Mouse (Mus musculus): ENCODE results near the gene Aldh1l2. TPM values are rescaled to one million over a fixed set of nuclear protein-coding genes. Genes with fewer than 3 reads are reported as not detected.
"Not testable (repeated sequence)": the region's sequence is repeated elsewhere in the genome, so short reads cannot be mapped to it uniquely, and the experiment has no call there.

The Aldh1l2 gene
- total RNA-seq (2021): 1 to 10 TPM; 1.7 to 2.5 TPM

DNA sequence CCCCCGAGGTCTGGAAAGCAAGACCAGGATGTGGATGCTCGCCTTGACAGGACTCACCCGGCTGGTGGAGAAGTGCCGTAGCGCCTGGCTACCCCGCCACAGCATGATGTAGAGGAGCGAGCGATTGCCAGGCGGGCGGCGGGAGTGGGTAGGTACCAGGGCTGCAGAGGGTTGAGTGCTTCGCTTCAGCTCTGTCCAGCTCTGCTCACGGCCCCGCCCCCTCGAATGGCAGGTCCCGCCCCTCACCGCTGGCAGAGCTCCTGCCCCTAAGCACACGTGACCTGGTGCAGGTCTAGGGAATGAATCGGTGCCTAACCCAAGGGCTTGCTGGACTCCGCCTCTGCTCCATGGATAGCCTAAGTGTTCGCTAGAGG is at the start of gene Aldh1l2:
Aldh1l2 (minus strand) TSS at position 231 of the 374 bp plus-strand sequence.
- intact Hi-C loops (cut with DNase I): no loop called here
- peak; percentile 24 to 34 for DNase-seq (ENCODE audit: low spot score in 2 of 2)

DNA sequence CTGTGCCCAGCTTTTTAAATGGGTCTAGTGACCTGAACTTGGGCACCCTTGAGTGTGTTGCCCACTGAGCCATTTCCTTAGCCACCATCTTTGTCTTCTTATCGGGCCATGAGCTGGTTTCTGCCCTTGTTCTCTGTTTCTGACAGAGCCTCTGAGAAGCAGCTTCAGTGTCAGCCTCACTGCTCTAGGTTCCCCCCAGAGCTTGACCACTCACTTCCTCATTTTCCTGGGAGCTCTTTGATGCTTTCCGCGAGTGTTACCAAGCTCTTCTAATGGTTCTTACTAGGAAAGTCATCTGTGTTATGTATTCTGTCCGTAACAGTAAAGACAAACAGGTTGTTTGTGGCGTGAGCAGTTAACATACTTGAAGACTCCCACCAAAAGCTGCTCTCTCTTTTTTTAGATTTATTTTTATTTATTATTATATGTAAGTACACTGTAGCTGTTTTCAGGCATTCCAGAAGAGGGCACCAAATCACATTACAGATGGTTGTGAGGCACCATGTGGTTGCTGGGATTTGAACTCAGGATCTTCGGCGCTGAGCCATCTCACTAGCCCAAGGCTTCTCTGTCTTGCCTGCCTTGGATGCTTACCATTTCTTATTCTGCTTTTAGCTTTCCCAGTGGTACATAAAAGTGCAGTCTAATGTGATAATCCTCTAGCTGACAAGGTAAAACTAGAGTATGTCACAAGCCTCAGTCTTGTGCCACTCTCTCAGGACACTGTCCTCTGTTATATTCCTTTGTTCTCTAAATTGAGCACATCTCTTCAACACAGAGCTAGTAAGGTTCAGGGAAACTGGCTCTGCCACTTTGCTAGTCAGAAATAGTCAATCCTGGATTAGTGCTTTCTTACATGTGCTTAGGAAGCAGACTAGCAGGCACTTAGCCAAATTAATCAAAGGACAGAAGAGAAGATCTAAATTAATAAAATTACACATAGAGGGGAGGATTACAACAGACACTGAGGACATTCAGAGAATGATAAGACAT is 31.8 kb upstream of the Aldh1l2 start:
- intact Hi-C loops (cut with DNase I): no loop called here
- DNase-seq (ENCODE audit: low spot score in 2 of 2): no peak

DNA sequence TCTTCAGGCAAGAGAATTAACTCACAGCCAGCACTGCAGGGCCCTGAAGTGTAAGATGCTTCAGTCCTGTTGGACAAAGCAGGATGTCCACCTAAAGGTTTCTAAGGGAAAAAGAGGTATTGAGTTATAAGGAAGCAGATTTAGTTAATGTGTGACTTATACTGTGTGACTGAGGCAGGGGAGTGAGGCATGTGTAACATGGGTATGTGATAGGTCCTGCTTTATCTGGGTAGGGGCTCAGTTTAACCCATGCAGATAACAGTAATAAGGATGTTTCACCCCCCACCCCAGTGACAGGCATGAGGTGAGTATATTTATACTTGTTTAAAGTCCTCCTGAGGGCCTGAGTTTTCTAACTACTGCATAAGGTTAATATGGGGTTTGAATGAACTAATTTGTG is 29.1 kb upstream of the Aldh1l2 start:
- no peak for DNase-seq (ENCODE audit: low spot score in 2 of 2)
- intact Hi-C loops (cut with DNase I): no loop called here

DNA sequence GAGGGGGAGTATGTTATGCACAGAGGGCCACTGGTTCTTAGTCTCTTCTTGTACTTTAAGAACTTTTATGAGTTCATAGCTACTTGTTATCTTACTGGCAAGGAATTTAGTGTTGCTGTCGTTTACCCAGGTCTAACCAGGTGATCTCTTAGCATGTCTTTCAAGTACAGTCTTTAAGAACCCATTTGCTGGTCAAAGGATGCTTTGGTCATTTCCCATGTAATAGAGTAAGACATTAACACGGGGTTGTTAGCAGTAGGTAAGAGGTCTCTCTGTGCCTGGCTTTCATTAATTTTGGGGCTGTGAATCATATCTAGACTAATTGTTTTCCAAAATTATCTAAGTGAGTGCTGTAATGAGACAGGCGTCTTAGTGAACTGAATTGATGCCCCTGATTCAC is 11.4 kb upstream of the Aldh1l2 start:
- no peak for DNase-seq (ENCODE audit: low spot score in 2 of 2)
- intact Hi-C loops (cut with DNase I): loop anchor here (10.0 kb wide), 1 partner anchor 641 kb away; no protein-coding TSS in a partner anchor

DNA sequence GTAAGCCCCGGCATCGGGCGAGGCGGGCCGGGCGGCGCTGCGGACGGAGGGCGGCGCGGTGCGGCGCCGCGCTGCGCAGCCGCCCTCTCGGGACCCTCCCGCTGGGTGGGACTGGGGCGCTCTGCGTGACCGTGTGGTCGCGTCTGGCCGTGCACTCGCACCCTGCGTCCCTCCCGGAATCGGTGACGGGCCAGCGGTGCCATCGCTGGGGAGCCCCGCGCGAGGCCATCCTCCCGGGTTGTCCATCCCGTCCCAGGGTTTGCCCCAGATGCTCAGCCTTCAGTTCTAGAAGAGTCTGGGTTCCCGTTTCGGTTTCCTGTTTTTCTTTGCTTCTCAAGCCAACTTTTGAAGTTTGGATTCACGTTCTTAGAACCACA is 10.2 kb upstream of the Aldh1l2 start:
- intact Hi-C loops (cut with DNase I): loop anchor here (10.0 kb wide), 1 partner anchor 639 kb away; no protein-coding TSS in a partner anchor

DNA sequence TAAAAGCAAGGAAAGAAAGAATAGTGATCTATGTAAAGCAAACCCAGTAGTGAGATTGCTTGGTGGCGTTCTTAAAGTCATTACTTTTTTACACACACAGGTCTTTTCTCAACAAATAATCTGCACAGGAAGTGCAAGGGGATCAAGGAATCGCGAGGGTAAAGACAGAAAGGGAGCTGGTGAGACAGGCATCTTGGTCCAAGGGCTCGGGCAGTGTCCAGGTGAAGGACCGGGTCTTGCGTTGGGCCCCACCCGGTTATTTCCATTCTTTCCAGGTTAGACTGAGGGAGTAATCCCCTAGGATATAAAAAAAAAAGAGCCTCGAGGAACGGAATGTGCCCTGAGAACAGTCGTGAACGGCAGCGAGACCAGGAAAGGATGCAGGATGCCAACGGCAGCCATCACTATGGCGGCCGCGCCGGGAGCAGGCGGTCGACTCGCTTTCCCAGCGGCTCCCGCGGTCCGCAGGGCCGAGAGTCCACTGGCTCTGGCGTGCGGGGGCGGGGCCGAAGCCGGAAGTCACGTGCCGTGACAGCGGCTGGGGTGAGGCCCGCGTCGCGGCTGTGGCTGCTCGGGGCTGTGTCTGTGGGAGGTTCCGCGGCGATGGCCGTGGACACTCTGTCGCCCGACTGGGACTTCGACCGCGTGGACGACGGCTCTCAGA is 9.6 kb upstream of the Aldh1l2 start, which contains the start of gene Washc4:
Washc4 (plus strand) TSS at position 314 of the 664 bp plus-strand sequence.
- intact Hi-C loops (cut with DNase I): loop anchor here (1.0 to 10.0 kb wide), 2 partner anchors 183 to 639 kb away; partner anchors contain the start of gene D10Wsu102e
- DNase-seq (ENCODE audit: low spot score in 2 of 2): peak; percentile 95 to 96

More for the DNA sequence above, 10.2 kb upstream of the Aldh1l2 start:
- no peak for DNase-seq (ENCODE audit: low spot score in 2 of 2)

DNA sequence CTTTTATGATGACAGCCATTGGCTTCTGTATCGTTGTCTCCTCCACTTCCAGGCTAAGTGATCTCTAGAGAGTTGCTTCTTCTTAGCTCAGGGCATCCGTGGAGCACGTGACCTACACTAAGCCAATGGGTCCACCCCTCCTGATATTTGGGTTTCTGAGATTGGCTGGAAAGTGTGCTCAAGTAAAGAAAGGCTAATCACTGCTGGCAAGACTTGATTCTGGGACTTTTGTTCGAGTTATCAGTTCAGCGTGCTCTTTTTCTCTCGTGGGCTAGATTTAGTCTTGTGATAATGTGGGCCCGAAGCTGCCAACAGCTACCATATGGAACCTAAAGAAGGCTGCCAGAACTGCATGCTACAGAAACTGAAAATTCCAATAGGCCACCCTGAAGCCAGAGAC is 8.3 kb upstream of the Aldh1l2 start:
- peak; percentile 23 to 77 for DNase-seq (ENCODE audit: low spot score in 2 of 2)
- intact Hi-C loops (cut with DNase I): loop anchor here (10.0 kb wide), 1 partner anchor 637 kb away; no protein-coding TSS in a partner anchor

DNA sequence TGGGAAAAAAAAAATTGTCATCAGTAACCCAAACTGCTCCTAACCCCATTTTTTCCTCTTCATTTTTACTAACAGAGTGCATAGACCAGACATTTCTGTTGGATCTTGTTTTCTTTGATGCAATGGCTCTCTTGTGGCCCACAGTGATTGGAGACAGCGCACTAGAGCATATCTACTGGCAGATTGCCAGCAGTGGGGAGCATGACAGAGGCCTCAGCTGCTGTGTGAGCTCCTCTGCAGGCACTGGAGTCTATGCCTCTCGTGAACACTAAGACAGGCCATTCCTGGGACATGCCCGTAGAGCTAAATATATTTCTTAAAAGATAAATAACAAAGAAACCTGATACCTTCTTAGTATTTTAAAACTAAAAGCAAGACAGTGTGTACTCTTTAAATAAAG is 6.2 kb upstream of the Aldh1l2 start:
- DNase-seq (ENCODE audit: low spot score in 2 of 2): no peak
- intact Hi-C loops (cut with DNase I): loop anchor here (10.0 kb wide), 1 partner anchor 635 kb away; no protein-coding TSS in a partner anchor

DNA sequence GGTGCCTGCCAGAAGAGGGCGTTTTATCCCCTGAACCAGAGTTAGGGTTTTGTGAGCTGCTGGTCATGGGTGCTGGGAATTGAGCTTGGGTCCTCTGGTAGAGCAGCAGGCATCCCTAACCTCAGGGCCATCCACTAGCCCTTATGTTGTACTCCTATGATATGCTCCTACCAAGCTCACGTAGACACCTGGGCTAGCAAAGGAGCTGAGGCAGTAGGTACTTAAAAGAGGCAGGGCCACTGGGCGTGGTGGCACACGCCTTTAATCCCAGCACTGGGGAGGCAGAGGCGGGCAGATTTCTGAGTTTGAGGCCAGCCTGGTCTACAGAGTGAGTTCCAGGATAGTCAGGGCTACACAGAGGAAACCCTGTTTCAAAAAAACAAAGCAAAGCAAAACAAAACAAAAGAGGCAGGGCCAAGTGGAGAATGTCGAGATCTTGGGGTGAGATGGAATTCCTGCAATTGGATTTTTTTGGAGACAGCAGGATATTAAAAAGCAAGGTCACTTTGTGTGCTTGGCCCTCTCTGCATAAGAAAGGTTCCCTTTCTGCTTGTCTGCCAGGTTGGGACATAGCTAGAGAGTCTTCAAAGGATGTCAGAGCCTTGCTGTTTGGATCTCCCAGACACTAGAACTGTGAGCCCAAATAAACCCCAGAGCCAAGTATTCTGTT is 5.5 kb upstream of the Aldh1l2 start:
- no peak for DNase-seq (ENCODE audit: low spot score in 2 of 2)
- intact Hi-C loops (cut with DNase I): no loop called here

DNA sequence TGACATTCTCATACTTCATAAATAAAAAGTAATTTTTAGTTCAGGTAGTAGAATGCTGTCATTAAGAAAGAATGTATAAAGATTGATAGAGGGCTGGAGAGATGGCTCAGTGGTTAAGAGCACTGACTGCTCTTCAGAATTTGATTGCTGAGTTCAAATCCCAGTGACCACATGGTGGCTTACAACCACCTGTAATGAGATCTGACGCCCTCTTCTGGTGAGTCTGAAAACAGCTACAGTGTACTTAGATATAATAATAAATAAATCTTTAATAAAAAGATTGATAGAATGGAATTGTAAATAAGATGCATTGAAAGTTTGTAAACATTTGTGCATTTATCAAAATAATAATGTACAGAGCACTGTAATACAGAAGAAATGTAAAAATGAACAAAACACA is 2.5 kb upstream of the Aldh1l2 start:
- DNase-seq (ENCODE audit: low spot score in 2 of 2): no peak
- intact Hi-C loops (cut with DNase I): no loop called here

DNA sequence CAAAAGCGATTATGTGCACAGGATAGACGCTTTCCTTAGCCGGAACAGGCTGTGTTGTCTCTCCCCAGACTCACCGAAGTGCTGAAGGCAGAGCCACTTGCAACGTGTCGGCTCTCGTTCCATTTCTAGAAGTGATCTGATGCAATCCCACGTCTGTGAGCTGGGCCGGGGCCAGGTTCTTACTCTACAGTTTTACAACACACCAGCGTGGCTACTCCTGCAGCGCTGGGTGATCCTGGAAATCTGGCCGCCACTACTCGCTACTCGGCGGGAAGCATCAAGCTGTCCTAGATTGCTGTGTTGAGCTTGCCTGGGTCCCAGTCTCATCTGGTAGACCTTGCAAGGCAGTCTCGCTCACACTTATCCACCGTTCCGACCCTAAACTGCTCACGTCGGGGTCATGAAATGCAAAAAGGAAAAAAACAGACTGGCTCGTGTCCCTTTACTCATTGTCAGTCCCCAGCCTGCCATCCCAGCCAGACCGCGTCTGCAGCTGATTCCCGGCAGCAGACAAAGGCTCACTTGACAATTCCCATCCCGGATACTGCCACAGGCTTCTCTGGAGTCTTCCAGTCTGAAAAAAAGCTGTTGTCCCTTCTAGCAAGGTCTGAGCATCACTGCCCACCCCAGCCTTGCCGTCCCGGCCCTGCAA is 556 bp downstream of the Aldh1l2 start:
- peak; percentile 62 to 91 for DNase-seq (ENCODE audit: low spot score in 2 of 2)
- intact Hi-C loops (cut with DNase I): no loop called here

DNA sequence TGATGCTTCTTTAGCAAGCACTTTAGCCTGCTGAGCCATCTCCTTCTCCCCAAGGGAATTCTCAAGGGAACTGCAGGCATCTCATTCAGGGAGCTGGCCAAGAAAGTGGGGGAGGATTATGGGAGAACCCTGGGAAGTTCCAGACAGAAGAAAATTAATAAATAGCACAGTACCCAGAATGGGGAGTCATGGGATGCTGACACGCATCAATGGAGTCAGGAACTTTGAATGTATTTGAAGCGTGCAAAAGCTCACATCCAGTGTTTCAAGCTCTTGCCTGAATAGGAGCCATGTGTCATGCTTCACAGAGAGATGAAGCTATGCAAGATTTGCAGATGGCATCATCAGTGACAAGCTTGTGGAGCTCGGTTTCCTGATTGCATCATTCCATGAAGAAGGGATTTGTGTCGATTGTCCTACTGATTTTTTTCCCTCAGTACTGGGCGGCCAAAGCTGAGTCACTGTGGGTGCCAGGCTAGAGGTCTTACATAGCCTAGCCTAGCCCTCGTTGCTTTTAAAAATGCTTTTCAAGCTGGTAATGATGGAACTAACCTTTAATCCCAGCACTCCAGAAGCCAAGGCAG is 3.5 kb downstream of the Aldh1l2 start:
- intact Hi-C loops (cut with DNase I): no loop called here
- DNase-seq (ENCODE audit: low spot score in 2 of 2): no peak

DNA sequence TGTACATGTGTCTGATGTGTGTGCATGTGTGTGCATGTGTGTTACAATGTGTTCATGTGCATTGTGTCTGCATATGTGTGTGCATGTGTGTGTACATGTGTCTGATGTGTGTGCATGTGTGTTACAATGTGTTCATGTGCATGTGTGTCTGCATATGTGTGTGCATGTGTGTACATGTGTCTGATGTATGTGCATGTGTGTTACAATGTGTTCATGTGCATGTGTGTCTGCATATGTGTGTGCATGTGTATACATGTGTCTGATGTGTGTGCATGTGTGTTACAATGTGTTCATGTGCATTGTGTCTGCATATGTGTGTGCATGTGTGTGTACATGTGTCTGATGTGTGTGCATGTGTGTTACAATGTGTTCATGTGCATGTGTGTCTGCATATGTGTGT is 9.7 kb downstream of the Aldh1l2 start:
- intact Hi-C loops (cut with DNase I); DNase-seq (ENCODE audit: low spot score in 2 of 2): not testable (repeated sequence)

DNA sequence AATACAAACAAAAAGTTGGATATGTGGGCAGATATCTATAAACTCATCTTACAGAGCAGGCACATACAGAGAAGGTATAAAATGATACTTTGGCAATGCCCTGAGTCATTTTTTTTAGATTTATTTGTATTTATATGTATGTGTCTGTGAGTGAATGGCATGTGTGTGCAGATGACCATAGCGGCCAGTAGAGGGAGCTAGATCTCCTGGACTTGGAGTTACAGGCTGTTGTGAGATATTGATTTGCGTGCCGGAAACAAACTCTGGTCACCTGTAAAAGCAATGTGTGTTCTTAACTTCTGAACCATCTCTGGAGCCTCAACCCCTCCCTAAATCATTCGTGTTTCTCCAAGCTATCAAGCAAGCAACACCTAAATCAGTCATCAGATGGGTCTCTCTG is 12.9 kb downstream of the Aldh1l2 start:
- no peak for DNase-seq (ENCODE audit: low spot score in 2 of 2)
- intact Hi-C loops (cut with DNase I): no loop called here

DNA sequence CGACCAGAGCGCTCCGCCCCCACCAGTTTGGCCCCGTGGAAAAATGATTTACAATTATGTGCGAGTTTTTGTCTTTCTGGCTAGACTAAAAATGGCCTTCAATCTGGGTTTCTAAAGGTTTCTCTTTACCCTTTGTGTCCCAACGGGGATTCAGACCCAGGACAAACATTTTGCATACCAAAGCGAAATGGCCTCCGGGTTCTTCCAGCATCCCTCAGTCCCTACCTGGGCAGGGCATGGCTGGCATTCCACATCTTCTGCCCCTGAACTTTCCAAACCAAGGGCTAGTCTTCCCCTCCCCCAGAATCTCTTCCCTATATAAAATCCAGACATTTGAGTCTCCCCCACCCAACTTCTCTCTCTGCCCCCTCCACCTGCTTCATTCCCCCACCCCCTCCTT is 20.2 kb downstream of the Aldh1l2 start:
- intact Hi-C loops (cut with DNase I): no loop called here
- no peak for DNase-seq (ENCODE audit: low spot score in 2 of 2)

DNA sequence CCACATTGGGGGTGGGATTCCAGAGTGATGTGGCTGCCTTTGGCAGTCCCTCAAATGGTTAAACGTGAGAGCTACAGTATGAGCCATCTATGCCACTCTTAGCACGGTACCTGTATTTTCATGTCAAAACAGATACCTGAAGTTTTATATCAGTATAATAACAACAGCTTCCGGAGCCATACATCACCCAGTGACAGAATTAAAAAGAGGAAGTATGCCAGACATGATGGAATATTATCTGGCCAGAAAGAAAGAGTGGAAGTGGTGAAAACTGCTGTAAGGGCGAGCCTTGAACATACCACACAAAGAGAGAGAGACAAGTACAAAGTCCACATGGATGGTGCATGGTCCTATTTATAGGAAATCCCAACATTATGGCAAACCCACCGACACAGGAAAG is 22.6 kb downstream of the Aldh1l2 start:
- DNase-seq (ENCODE audit: low spot score in 2 of 2): no peak
- intact Hi-C loops (cut with DNase I): no loop called here

DNA sequence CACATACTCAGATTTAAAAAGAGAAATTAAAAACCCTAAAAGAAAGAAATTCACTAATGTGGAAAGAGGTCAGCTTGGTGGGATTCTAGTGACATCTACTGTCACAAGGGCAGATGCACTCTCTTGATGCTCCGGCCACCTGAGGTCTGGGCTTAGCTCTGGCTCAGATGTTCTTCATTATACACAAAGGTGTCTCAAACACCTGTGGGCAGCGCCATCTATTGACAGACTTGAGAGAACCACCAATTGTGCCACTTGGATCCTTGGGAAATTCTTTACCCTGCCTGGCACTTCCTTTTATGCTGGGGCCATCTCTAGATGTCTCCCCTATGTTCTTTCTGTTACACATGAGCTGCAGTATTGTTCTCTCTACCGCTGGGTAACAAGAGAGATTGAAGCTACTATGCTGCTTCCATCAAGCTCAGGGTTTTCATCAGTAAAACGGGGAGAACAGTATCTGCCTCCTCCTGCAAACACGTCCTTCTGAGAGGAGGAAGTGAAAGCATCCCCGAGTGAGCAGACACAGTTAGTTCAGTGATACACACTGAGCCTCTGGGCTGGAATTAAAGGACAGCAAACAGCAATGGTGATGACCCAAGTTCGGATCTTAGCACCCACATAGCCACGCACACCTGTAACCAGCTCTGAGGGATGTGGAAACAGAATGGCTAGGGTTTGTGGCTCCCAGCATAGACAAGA is 24.8 kb downstream of the Aldh1l2 start:
- intact Hi-C loops (cut with DNase I): loop anchor here (10.0 kb wide), 1 partner anchor 554 kb away; no protein-coding TSS in a partner anchor
- peak in 1 of 2 experiments; percentile 3 for DNase-seq (ENCODE audit: low spot score in 2 of 2)

DNA sequence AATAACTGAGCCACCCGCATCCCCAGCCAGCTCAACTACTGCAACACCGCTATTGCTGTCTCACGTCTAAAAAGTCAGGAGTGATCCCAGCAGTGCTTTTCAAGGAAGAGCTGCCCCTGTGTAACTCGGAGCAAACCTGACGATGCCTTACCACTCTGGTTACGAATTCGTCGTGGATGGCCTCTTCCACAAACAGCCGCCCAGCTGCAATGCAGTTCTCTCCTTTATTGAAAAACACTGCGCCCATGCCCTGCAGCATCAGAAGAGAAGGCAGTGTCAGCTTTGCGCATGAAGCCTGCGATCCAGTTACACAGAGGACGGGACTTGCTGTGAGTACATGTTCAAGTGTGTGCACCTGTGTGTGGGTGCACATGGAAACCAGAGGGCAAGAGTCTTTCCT is 36.6 kb downstream of the Aldh1l2 start:
- intact Hi-C loops (cut with DNase I): no loop called here
- DNase-seq (ENCODE audit: low spot score in 2 of 2): no peak

Data from left cerebral cortex, postnatal 25 days (tissue).